Mouse (Mus musculus) stomach, embryonic 16.5 days (tissue): ENCODE data around the gene Syt8. TPM values are rescaled to one million over a fixed set of nuclear protein-coding genes. Genes with fewer than 3 reads are reported as not detected.
A peak's percentile ranks its signal among the peaks of the same experiment; 100 is the strongest.

ENCODE experiments used
- ATAC-seq: fragments of 200-750 bp; cut with Nextera tagmentation; 2 replicates; pipeline ENCODE4 v1.8.0; 2017; ENCODE audit warnings: moderate number of reproducible peaks, moderate TSS enrichment; ENCODE audit not compliant: insufficient read depth, low FRiP score
- H3K27ac ChIP-seq: fragments of 300-500 bp; sonication (generic); 2 replicates; pipeline ENCODE4 v1.5.1; 2014; ENCODE audit warnings: low read length
- H3K27me3 ChIP-seq: fragments of 300-500 bp; sonication (generic); 2 replicates; pipeline ENCODE4 v1.6.1; 2014; ENCODE audit warnings: low read length, control low read depth, mixed read lengths; ENCODE audit not compliant: control insufficient read depth, insufficient read depth
- H3K36me3 ChIP-seq: fragments of 300-500 bp; sonication (generic); 2 replicates; pipeline ENCODE4 v1.6.1; 2014; ENCODE audit warnings: low read length; ENCODE audit not compliant: control insufficient read depth, insufficient read depth
- H3K4me1 ChIP-seq: fragments of 300-500 bp; sonication (generic); 2 replicates; pipeline ENCODE4 v1.6.1; 2014; ENCODE audit warnings: low read length, control low read depth, mixed read lengths; ENCODE audit not compliant: control insufficient read depth, insufficient read depth
- H3K4me2 ChIP-seq: fragments of 300-500 bp; sonication (generic); 2 replicates; pipeline ENCODE4 v1.6.1; 2014; ENCODE audit warnings: low read depth, low read length, mixed read lengths
- H3K4me3 ChIP-seq: fragments of 300-500 bp; sonication (generic); replicated peaks from 2 replicates; pipeline ENCODE4 v1.5.1; 2014; ENCODE audit warnings: mild to moderate bottlenecking, low read length
- H3K9ac ChIP-seq: fragments of 300-500 bp; sonication (generic); 2 replicates; pipeline ENCODE4 v1.6.1; 2014; ENCODE audit warnings: low read length
- H3K9me3 ChIP-seq: fragments of 300-500 bp; sonication (generic); replicated peaks from 2 replicates; pipeline ENCODE4 v1.6.1; 2016; ENCODE audit warnings: low read length, control low read depth; ENCODE audit not compliant: control insufficient read depth
- WGBS: fragments of 180-500 bp; shearing (Covaris S2); extraction: QIAGEN DNeasy Blood & Tissue Kit; methylation state at CpG from one replicate; pipeline ENCODE4 v1.1.7; 2014; 5-methylcytosine and 5-hydroxymethylcytosine counted together
- polyA plus RNA-seq: library from polyadenylated mRNA; unstranded; fragments of >200 nt; fragmentation: Nextera tagmentation; extraction: Ambion mirVana; gene quantifications from 2 replicates; pipeline ENCODE4 v1.2.1, GENCODE M21; 2015

Syt8 gene
- polyA plus RNA-seq, 1 experiment from 2014 or later: 31.1 TPM

- Histone ChIP-seq H3K4me1 (peaks cover 10% of the 10 kb centered on the region), H3K9me3 (no peaks in the 10 kb centered on the region), H3K36me3 (no peaks in the 10 kb centered on the region), H3K9ac (no peak overlapping the region), H3K27me3 (no peaks in the 10 kb centered on the region), H3K27ac (no peak overlapping the region; the same call in 1 of the 2 replicates), H3K4me3 (no peak overlapping the region), H3K4me2 (no peak overlapping the region)
- 67% methylated on average over 4 of the region's 4 CpGs for WGBS
- no peak for ATAC-seq
Measured at GRCm38 (mm10) chr7:142391609-142392008, 43.0 kb upstream of the Syt8 start.

GRCm38 (mm10) chr7:142393191-142393590 is 41.5 kb upstream of the Syt8 start:
- Histone ChIP-seq H3K9me3 (no peaks in the 10 kb centered on the region), H3K9ac (no peak overlapping the region), H3K4me1 (peaks cover 2% of the 10 kb centered on the region), H3K4me3 (no peak overlapping the region), H3K36me3 (no peaks in the 10 kb centered on the region), H3K27me3 (no peaks in the 10 kb centered on the region), H3K4me2 (no peak overlapping the region), H3K27ac (peak overlapping the region; percentile 60)
- peak; percentile 57; the same call in 1 of the 2 replicates for ATAC-seq
- 27% methylated on average over 4 of the region's 4 CpGs for WGBS

GRCm38 (mm10) chr7:142394261-142395190 is 40.1 kb upstream of the Syt8 start:
- H3K9ac ChIP-seq: no peak overlapping the region
- no peaks in the 10 kb centered on the region for H3K27me3 ChIP-seq
- peak overlapping the region; percentile 60; the same call in 1 of the 2 replicates for H3K27ac ChIP-seq
- ATAC-seq: no peak
- H3K36me3 ChIP-seq: no peaks in the 10 kb centered on the region
- H3K9me3 ChIP-seq: no peaks in the 10 kb centered on the region
- H3K4me1 ChIP-seq: no peaks in the 10 kb centered on the region
- 65% methylated on average over 6 of the region's 6 CpGs for WGBS
- H3K4me3 ChIP-seq: no peak overlapping the region
- no peak overlapping the region for H3K4me2 ChIP-seq

GRCm38 (mm10) chr7:142395472-142395871 is 39.2 kb upstream of the Syt8 start:
- Histone ChIP-seq H3K27ac (no peak overlapping the region), H3K9ac (no peak overlapping the region), H3K36me3 (no peaks in the 10 kb centered on the region), H3K4me3 (no peak overlapping the region), H3K27me3 (no peaks in the 10 kb centered on the region), H3K9me3 (no peaks in the 10 kb centered on the region), H3K4me2 (no peak overlapping the region), H3K4me1 (no peaks in the 10 kb centered on the region)
- ATAC-seq: no peak
- 75% methylated on average over 4 of the region's 4 CpGs for WGBS

- H3K36me3 ChIP-seq: no peaks in the 10 kb centered on the region
- WGBS: 92% methylated on average over 1 of the region's 1 CpGs
- no peak overlapping the region for H3K9ac ChIP-seq
- H3K27ac ChIP-seq: peak overlapping the region; percentile 37; the same call in 1 of the 2 replicates
- H3K4me3 ChIP-seq: no peak overlapping the region
- no peaks in the 10 kb centered on the region for H3K4me1 ChIP-seq
- H3K9me3 ChIP-seq: no peaks in the 10 kb centered on the region
- H3K27me3 ChIP-seq: no peaks in the 10 kb centered on the region
- no peak overlapping the region for H3K4me2 ChIP-seq
- ATAC-seq: no peak
Measured at GRCm38 (mm10) chr7:142396611-142397010, 38.0 kb upstream of the Syt8 start.

GRCm38 (mm10) chr7:142398052-142398451 is 36.6 kb upstream of the Syt8 start:
- no peak overlapping the region for H3K4me3 ChIP-seq
- WGBS: 68% methylated on average over 2 of the region's 2 CpGs
- ATAC-seq: peak; percentile 24; the same call in 1 of the 2 replicates
- H3K27ac ChIP-seq: no peak overlapping the region
- no peaks in the 10 kb centered on the region for H3K4me1 ChIP-seq
- no peak overlapping the region for H3K9ac ChIP-seq
- H3K27me3 ChIP-seq: no peaks in the 10 kb centered on the region
- no peaks in the 10 kb centered on the region for H3K36me3 ChIP-seq
- no peak overlapping the region for H3K4me2 ChIP-seq
- H3K9me3 ChIP-seq: no peaks in the 10 kb centered on the region

GRCm38 (mm10) chr7:142399250-142399649 is 35.4 kb upstream of the Syt8 start:
- Histone ChIP-seq H3K9me3 (no peaks in the 10 kb centered on the region), H3K4me3 (no peak overlapping the region), H3K27me3 (no peaks in the 10 kb centered on the region), H3K9ac (no peak overlapping the region), H3K36me3 (no peaks in the 10 kb centered on the region), H3K27ac (no peak overlapping the region; the same call in 1 of the 2 replicates), H3K4me2 (no peak overlapping the region), H3K4me1 (no peaks in the 10 kb centered on the region)
- no peak for ATAC-seq
- 52% methylated on average over 1 of the region's 1 CpGs for WGBS

GRCm38 (mm10) chr7:142400112-142400749 is 34.4 kb upstream of the Syt8 start:
- Histone ChIP-seq H3K36me3 (no peaks in the 10 kb centered on the region), H3K4me1 (no peaks in the 10 kb centered on the region), H3K9ac (no peak overlapping the region), H3K9me3 (no peaks in the 10 kb centered on the region), H3K4me3 (no peak overlapping the region), H3K27ac (no peak overlapping the region), H3K27me3 (no peaks in the 10 kb centered on the region), H3K4me2 (no peak overlapping the region)
- WGBS: 68% methylated on average over 7 of the region's 7 CpGs
- no peak for ATAC-seq

- H3K27ac ChIP-seq: no peak overlapping the region
- no peak overlapping the region for H3K9ac ChIP-seq
- no peaks in the 10 kb centered on the region for H3K36me3 ChIP-seq
- no peak overlapping the region for H3K4me3 ChIP-seq
- 42% methylated on average over 7 of the region's 7 CpGs for WGBS
- H3K4me2 ChIP-seq: no peak overlapping the region
- H3K4me1 ChIP-seq: no peaks in the 10 kb centered on the region
- no peaks in the 10 kb centered on the region for H3K9me3 ChIP-seq
- no peak for ATAC-seq
- no peaks in the 10 kb centered on the region for H3K27me3 ChIP-seq
Measured at GRCm38 (mm10) chr7:142400750-142401142, 33.9 kb upstream of the Syt8 start.
